Mouse (Mus musculus) MEL (cell line): Measurements from ENCODE around the gene Gm12166. TPM values are rescaled to one million over a fixed set of nuclear protein-coding genes. Genes with fewer than 3 reads are reported as not detected.

ENCODE experiments used
- DNase-seq: peaks from one replicate; pipeline ENCODE4 v3.0.0; 2011; ENCODE audit warnings: low read depth, low spot score
- H3K27ac ChIP-seq: 2 replicates; pipeline ENCODE4 v1.5.1; 2012; ENCODE audit warnings: low read depth, mild to moderate bottlenecking, control low read depth, low read length, moderate library complexity; ENCODE audit not compliant: control insufficient read depth
- H3K27me3 ChIP-seq, 2 experiments: fragments of 150-350 bp in 1 of 2; sonication (generic) in 1 of 2; 2 replicates each; pipeline ENCODE4 v1.6.1; 2012; ENCODE audit warnings: low read length in 2 of 2, mild to moderate bottlenecking in 2 of 2, improper control_type of control experiment in 1 of 2, moderate library complexity in 1 of 2; ENCODE audit not compliant: insufficient read depth in 2 of 2, control insufficient read depth in 1 of 2
- H3K36me3 ChIP-seq, 2 experiments: 2 replicates each; pipeline ENCODE4 v1.6.1; 2012 to 2014; ENCODE audit warnings: low read length in 2 of 2, improper control_type of control experiment in 1 of 2, inconsistent platforms in 1 of 2, mild to moderate bottlenecking in 1 of 2; ENCODE audit not compliant: insufficient read depth in 2 of 2, control insufficient read depth in 1 of 2
- H3K4me1 ChIP-seq, 2 experiments: fragments of 150-350 bp in 1 of 2; sonication (generic) in 1 of 2; 2 replicates each; pipeline ENCODE4 v1.6.1; 2012; ENCODE audit warnings: low read length in 2 of 2, improper control_type of control experiment in 1 of 2, mild to moderate bottlenecking in 1 of 2; ENCODE audit not compliant: insufficient read depth in 2 of 2, control insufficient read depth in 1 of 2
- H3K4me3 ChIP-seq, 2 experiments: fragments of 150-350 bp in 1 of 2; sonication (generic) in 1 of 2; 2 replicates each; pipeline ENCODE4 v1.5.1; 2012; ENCODE audit warnings: low read depth in 2 of 2, low read length in 2 of 2, mild to moderate bottlenecking in 2 of 2, moderate library complexity in 2 of 2, control low read depth in 1 of 2, improper control_type of control experiment in 1 of 2; ENCODE audit not compliant: control insufficient read depth in 1 of 2, insufficient read depth in 1 of 2
- H3K79me2 ChIP-seq: 2 replicates; pipeline ENCODE4 v1.6.1; 2012; ENCODE audit warnings: mild to moderate bottlenecking, low read length, moderate library complexity; ENCODE audit not compliant: control insufficient read depth, poor library complexity, insufficient read depth
- H3K9ac ChIP-seq: 2 replicates; pipeline ENCODE4 v1.6.1; 2012; ENCODE audit warnings: low read depth, mild to moderate bottlenecking, control low read depth, low read length, moderate library complexity; ENCODE audit not compliant: control insufficient read depth, poor library complexity, severe bottlenecking
- H3K9me3 ChIP-seq: fragments of 150-350 bp; sonication (generic); replicated peaks from 2 replicates; pipeline ENCODE4 v1.6.1; 2012; ENCODE audit warnings: mild to moderate bottlenecking, low read length, improper control_type of control experiment, moderate library complexity; ENCODE audit not compliant: insufficient read depth
- CHD1 ChIP-seq: IDR thresholded peaks from 2 replicates; pipeline ENCODE4 v1.6.1; 2012; ENCODE audit warnings: low read depth, mild to moderate bottlenecking, inconsistent platforms, low read length, improper control_type of control experiment
- CTCF ChIP-seq, 3 experiments: IDR thresholded peaks in 2 of 3; conservative IDR thresholded peaks in 1 of 3; 2 replicates each; pipeline ENCODE4 v1.5.1; 2011 to 2012; ENCODE audit warnings: low read length in 3 of 3, low read depth in 2 of 3, mild to moderate bottlenecking in 2 of 3, improper control_type of control experiment in 1 of 3, inconsistent platforms in 1 of 3, mixed read lengths in 1 of 3, moderate library complexity in 1 of 3; ENCODE audit not compliant: control insufficient read depth in 1 of 3, insufficient read depth in 1 of 3, poor library complexity in 1 of 3, severe bottlenecking in 1 of 3
- ELF1 ChIP-seq: IDR thresholded peaks from 2 replicates; pipeline ENCODE4 v1.6.1; 2014; ENCODE audit warnings: low read depth, mild to moderate bottlenecking, inconsistent platforms, low read length, improper control_type of control experiment, moderate library complexity
- GATA1 ChIP-seq: IDR thresholded peaks from 2 replicates; pipeline ENCODE4 v1.6.1; 2011; ENCODE audit warnings: low read depth, low read length, improper control_type of control experiment
- HCFC1 ChIP-seq: IDR thresholded peaks from 2 replicates; pipeline ENCODE4 v1.6.1; 2012; ENCODE audit warnings: low read depth, mild to moderate bottlenecking, inconsistent platforms, low read length, improper control_type of control experiment, moderate library complexity
- KAT2A ChIP-seq: conservative IDR thresholded peaks from 2 replicates; pipeline ENCODE4 v1.6.1; 2012; ENCODE audit warnings: low read depth, low read length, improper control_type of control experiment, inconsistent platforms
- MAFK ChIP-seq: IDR thresholded peaks from 2 replicates; pipeline ENCODE4 v1.6.1; 2011; ENCODE audit warnings: low read depth, mild to moderate bottlenecking, low read length, improper control_type of control experiment, borderline replicate concordance
- MAX ChIP-seq: IDR thresholded peaks from 2 replicates; pipeline ENCODE4 v1.6.1; 2011; ENCODE audit warnings: low read length, improper control_type of control experiment
- MXI1 ChIP-seq: IDR thresholded peaks from 2 replicates; pipeline ENCODE4 v1.6.1; 2011; ENCODE audit warnings: mild to moderate bottlenecking, low read depth, low read length, improper control_type of control experiment
- MYC ChIP-seq: IDR thresholded peaks from 2 replicates; pipeline ENCODE4 v1.6.1; 2011; ENCODE audit warnings: low read depth, mild to moderate bottlenecking, low read length, improper control_type of control experiment, moderate library complexity
- POLR2AphosphoS5 ChIP-seq: IDR thresholded peaks from 2 replicates; pipeline ENCODE4 v1.6.1; 2012; ENCODE audit warnings: low read depth, borderline replicate concordance, mild to moderate bottlenecking, inconsistent platforms, low read length, moderate library complexity, mixed read lengths
- RAD21 ChIP-seq: IDR thresholded peaks from 2 replicates; pipeline ENCODE4 v1.6.1; 2011; ENCODE audit warnings: mild to moderate bottlenecking, low read depth, low read length, improper control_type of control experiment
- RCOR1 ChIP-seq: IDR thresholded peaks from 2 replicates; pipeline ENCODE4 v1.6.1; 2012; ENCODE audit warnings: low read depth, mild to moderate bottlenecking, inconsistent platforms, low read length, improper control_type of control experiment
- TAL1 ChIP-seq: IDR thresholded peaks from 2 replicates; pipeline ENCODE4 v1.6.1; 2012; ENCODE audit warnings: mild to moderate bottlenecking, inconsistent platforms, low read length, moderate library complexity, mixed read lengths
- ZNF384 ChIP-seq: IDR thresholded peaks from 2 replicates; pipeline ENCODE4 v1.6.1; 2012; ENCODE audit warnings: low read depth, mild to moderate bottlenecking, inconsistent platforms, low read length, improper control_type of control experiment
- polyA plus RNA-seq, 2 experiments: library from polyadenylated mRNA; stranded (reverse) in 1 of 2; unstranded in 1 of 2; fragments of >175 nt in 1 of 2; fragments of >200 nt in 1 of 2; gene quantifications; 2 replicates each; pipeline versions ENCODE4 v1.2.1 to v1.2.4; 2012; ENCODE audit warnings: low replicate concordance in 2 of 2, low read depth in 1 of 2; ENCODE audit not compliant: insufficient read length in 2 of 2, insufficient read depth in 1 of 2, missing spikeins in 1 of 2
- total RNA-seq: library from RNA; depleted of rRNA; stranded (reverse); fragments of 300-350 nt; gene quantifications from 2 replicates; pipeline ENCODE4 v1.2.3, GENCODE M21; 2012

Gm12166 gene
- total and polyA plus RNA-seq, 3 experiments = 4.1 to 6.8 TPM; not detected in 1

DNA sequence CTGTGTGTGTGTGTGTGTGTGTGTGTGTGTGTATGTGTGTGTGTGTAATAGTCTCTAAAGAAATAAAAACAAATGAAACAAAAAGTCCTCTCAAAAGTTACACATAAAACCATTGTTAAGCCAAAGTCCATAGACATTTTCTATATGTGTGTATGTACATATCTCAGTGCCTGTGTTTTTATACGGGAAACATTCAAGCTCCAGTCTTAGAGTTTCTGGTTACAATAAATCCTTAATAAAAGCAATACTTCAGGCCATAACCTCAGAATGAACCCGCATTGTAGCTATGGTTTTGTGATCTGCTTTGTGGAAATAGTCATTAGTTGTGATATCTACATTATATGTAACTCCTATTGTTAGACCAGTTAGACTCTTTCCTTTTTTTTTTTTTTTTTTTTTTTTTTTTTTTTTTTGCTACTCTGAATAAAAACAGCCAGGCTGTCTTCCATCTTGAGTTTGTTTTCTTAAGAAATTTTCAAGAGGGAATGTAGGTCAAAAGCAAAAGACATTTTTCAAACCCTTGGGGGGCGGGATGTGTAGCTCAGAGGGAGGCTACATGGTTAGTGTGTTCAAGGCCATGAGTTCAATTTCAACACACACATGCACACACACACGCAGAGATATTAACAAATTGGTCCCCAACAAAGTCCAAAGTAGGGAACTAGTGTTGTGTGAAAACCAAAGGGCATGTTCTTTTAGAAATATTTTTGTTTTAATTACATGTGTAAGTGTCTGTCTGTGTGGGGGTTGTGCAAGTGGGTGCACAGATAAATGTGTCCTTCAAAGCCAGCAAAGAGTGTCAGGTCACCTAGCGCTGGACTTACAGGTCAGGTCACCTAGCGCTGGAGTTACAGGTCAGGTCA lies 23.9 kb downstream of the Gm12166 start:
- Histone ChIP-seq H3K79me2 (no peaks in the 10 kb centered on the region), H3K9ac (no peak overlapping the region), H3K9me3 (no peaks in the 10 kb centered on the region), H3K4me1 (no peaks in the 10 kb centered on the region), H3K4me3 (no peak overlapping the region), H3K27ac (no peak overlapping the region), H3K36me3 (no peaks in the 10 kb centered on the region), H3K27me3 (peaks cover 3 to 7% of the 10 kb centered on the region in 2 experiments; a peak in 3 of 4 replicates)
- no peak for TF ChIP-seq MYC
- 0 out of 2 replicates have a peak, but pooled peaks have one; percentile 15 for TF ChIP-seq ZNF384
- DNase-seq = no peak

DNA sequence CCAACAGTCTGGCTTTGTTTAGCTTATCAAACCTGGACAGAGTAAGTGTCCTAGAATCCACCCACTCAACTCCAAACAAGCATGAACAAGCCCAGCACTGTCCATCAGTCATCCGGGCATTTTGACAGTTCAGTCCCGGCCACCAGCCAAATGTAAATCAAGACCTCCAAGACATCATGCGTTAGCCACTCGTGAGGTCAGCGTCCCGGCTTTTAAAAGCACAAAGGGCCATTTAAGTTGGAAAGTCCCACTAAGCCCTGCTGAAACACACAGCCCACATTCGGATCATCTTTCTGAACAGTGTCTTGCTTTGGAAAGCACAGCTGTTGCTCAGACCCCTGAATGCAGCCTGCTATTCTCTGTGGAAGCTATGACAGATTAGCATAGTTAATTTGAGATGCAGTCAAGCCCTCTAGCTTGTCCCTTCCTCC lies 26.1 kb downstream of the Gm12166 start:
- Histone ChIP-seq H3K27me3 (peaks cover 3 to 7% of the 10 kb centered on the region in 2 experiments; a peak in 3 of 4 replicates), H3K9me3 (no peaks in the 10 kb centered on the region), H3K9ac (no peak overlapping the region), H3K4me3 (no peak overlapping the region), H3K79me2 (no peaks in the 10 kb centered on the region), H3K36me3 (no peaks in the 10 kb centered on the region), H3K27ac (no peak overlapping the region), H3K4me1 (no peaks in the 10 kb centered on the region)
- TF ChIP-seq CHD1 = no peak
- TF ChIP-seq POLR2AphosphoS5 = no peak
- TF ChIP-seq KAT2A = no peak
- no peak for TF ChIP-seq TAL1
- TF ChIP-seq GATA1 = no peak
- TF ChIP-seq RCOR1 = no peak
- TF ChIP-seq CTCF (IDR thresholded peaks at IDR 0.05 in 2 of 3, conservative IDR thresholded peaks at IDR 0.05 in 1 of 3; ENCODE audit: control insufficient read depth in 1 of 3, insufficient read depth in 1 of 3, low read depth in 2 of 3, low read length in 3 of 3, poor library complexity in 1 of 3, severe bottlenecking in 1 of 3) = no peak
- TF ChIP-seq MAFK = no peak
- TF ChIP-seq RAD21 = no peak
- TF ChIP-seq HCFC1 = no peak
- TF ChIP-seq ELF1 = no peak
- DNase-seq = no peak

DNA sequence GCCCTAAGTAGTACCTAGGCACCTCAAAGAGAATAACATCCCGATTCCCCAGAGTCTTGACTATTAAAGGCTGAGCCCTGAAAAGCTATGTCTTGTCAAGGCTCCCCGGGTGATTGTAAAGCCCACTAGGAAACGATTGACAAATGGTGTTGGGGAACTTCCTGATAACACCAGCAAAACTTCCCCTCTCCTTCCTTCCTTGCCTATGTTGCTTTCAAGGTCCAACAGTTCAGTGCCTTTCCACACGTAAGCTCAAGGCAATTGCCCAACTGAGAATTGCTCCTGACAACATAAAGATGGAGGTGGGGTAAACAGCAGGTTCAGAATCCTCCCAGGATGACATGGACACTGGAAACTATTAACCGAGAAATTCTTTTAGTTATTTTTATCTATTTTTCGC lies 29.1 kb downstream of the Gm12166 start:
- no peak for TF ChIP-seq MAX
- no peak for TF ChIP-seq POLR2AphosphoS5
- TF ChIP-seq MXI1 = no peak
- TF ChIP-seq GATA1 = no peak
- TF ChIP-seq RCOR1 = no peak
- TF ChIP-seq, all 39 proteins: peak for 0
- H3K27me3 ChIP-seq = peaks cover 2% of the 10 kb centered on the region in 2 experiments; a peak in 3 of 4 replicates
- H3K9ac ChIP-seq = no peak overlapping the region
- no peaks in the 10 kb centered on the region for H3K36me3 ChIP-seq
- DNase-seq = no peak
- no peak overlapping the region for H3K27ac ChIP-seq
- no peaks in the 10 kb centered on the region for H3K9me3 ChIP-seq
- no peak overlapping the region for H3K4me3 ChIP-seq
- no peaks in the 10 kb centered on the region for H3K4me1 ChIP-seq
- H3K79me2 ChIP-seq = no peaks in the 10 kb centered on the region
